Mouse (Mus musculus) liver, adult 2 months (tissue): ENCODE measurements around the gene Rwdd2a. TPM values are rescaled to one million over a fixed set of nuclear protein-coding genes. Genes with fewer than 3 reads are reported as not detected.

Source experiments
- DNase-seq: peaks from one replicate; pipeline ENCODE4 v3.0.0-alpha.2; 2011; ENCODE audit warnings: low read depth, low spot score; ENCODE audit errors: extremely low read depth
- H3K27ac ChIP-seq: fragments of 200-500 bp; replicated peaks from 2 replicates; pipeline ENCODE4 v1.5.1; 2012; ENCODE audit warnings: low read depth, mild to moderate bottlenecking, control low read depth, inconsistent platforms, low read length; ENCODE audit not compliant: insufficient read depth
- H3K27me3 ChIP-seq: fragments of 200-500 bp; 2 replicates; pipeline ENCODE4 v1.6.1; 2012; ENCODE audit warnings: mild to moderate bottlenecking, moderate library complexity, low read length, inconsistent platforms; ENCODE audit not compliant: control insufficient read depth, insufficient read depth
- H3K36me3 ChIP-seq: fragments of 200-500 bp; 2 replicates; pipeline ENCODE4 v1.6.1; 2012; ENCODE audit warnings: low read length, inconsistent platforms; ENCODE audit not compliant: control insufficient read depth, insufficient read depth
- H3K4me1 ChIP-seq: fragments of 200-500 bp; 2 replicates; pipeline ENCODE4 v1.6.1; 2011; ENCODE audit warnings: low read length; ENCODE audit not compliant: control insufficient read depth, insufficient read depth
- H3K4me3 ChIP-seq: fragments of 200-500 bp; 2 replicates; pipeline ENCODE4 v1.5.1; 2011; ENCODE audit warnings: low read depth, mild to moderate bottlenecking, control low read depth, low read length, moderate library complexity; ENCODE audit not compliant: insufficient read depth
- H3K79me2 ChIP-seq: fragments of 200-500 bp; 2 replicates; pipeline ENCODE4 v1.6.1; 2012; ENCODE audit warnings: inconsistent platforms, mild to moderate bottlenecking, low read length, moderate library complexity; ENCODE audit not compliant: control insufficient read depth, insufficient read depth
- H3K9ac ChIP-seq: fragments of 200-500 bp; 2 replicates; pipeline ENCODE4 v1.6.1; 2012; ENCODE audit warnings: low read depth, mild to moderate bottlenecking, control low read depth, inconsistent platforms, low read length
- CTCF ChIP-seq: fragments of 200-500 bp; IDR thresholded peaks from 2 replicates; pipeline ENCODE4 v1.5.1; 2011; ENCODE audit warnings: low read depth, low read length, control low read depth
- POLR2A ChIP-seq: fragments of 200-500 bp; IDR thresholded peaks from 2 replicates; pipeline ENCODE4 v1.6.1; 2011; ENCODE audit warnings: low read length, control low read depth; ENCODE audit not compliant: insufficient read depth; ENCODE audit errors: extremely low read depth
- WGBS: fragments of 180-500 bp; shearing (Covaris S2); methylation state at CpG from one replicate; pipeline ENCODE4 v1.1.7; 2018; 5-methylcytosine and 5-hydroxymethylcytosine counted together
- polyA plus RNA-seq: library from polyadenylated mRNA; depleted of rRNA; stranded (reverse); fragments of >200 nt; gene quantifications from 2 replicates; pipeline ENCODE4 v1.2.3, GENCODE M21; 2012
- total RNA-seq: library from RNA; depleted of rRNA; stranded (reverse); fragments of >200 nt; gene quantifications from 2 replicates; pipeline ENCODE4 v1.2.3, GENCODE M21; 2014

The Rwdd2a gene
- total and polyA plus RNA-seq, 2 experiments = not detected

DNA sequence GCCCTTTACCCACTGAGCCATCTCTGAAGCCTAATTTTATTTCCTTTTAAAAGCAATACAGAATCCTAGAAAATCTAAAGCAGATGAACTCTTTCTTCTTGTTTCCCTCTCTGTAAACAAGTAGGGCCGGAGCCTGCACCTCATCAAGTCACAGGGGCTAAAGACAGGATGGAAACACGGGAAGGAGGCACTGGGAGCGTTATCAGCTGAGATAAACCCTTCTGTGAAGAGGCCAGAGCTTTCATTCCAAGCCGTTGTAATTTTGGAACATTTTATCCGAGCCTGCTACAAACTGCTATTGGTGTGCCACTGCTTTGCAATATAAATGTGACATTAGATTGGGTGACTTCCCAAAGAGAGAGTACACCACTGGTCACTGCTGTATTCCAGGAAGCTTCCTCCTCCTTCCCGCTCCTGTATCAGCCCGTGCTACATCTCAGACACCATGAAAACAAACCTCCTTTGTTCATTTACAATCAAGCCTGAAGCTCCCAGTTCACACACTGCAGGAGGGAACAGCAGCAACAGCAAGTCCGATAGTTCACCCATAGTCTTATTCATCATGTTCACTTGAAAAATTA lies 28.0 kb downstream of the Rwdd2a start:
- H3K27me3 ChIP-seq = no peaks in the 10 kb centered on the region
- no peak overlapping the region for H3K9ac ChIP-seq
- H3K79me2 ChIP-seq = no peaks in the 10 kb centered on the region
- WGBS = 66% methylated on average over 8 of the region's 8 CpGs
- peaks cover 4% of the 10 kb centered on the region; the same call in 1 of the 2 replicates for H3K4me1 ChIP-seq
- no peak overlapping the region for H3K27ac ChIP-seq
- no peak overlapping the region for H3K4me3 ChIP-seq
- DNase-seq = no peak
- TF ChIP-seq POLR2A = no peak
- no peak for TF ChIP-seq CTCF
- peaks cover 58% of the 10 kb centered on the region for H3K36me3 ChIP-seq

DNA sequence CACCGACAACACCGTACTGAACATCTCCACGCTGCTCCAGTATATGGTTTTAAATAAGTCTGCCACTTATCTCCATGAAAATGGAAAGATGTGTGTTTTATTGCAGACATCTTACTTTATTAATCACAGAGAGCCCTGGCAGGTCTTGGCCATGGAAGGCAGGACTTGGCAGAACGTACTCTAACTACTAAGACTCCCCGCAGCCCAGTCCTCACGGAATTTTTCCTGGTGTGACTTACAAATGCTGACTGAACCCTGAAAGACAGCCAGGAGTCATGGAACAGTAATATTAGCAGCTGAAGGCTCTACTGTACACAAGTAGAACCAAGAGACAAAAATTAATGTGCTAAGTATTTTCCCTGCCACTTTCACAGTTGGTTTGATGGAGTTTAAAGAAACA lies 34.0 kb downstream of the Rwdd2a start:
- no peaks in the 10 kb centered on the region for H3K79me2 ChIP-seq
- no peak overlapping the region for H3K4me3 ChIP-seq
- H3K9ac ChIP-seq = no peak overlapping the region
- no peaks in the 10 kb centered on the region for H3K4me1 ChIP-seq
- peaks cover 55% of the 10 kb centered on the region for H3K36me3 ChIP-seq
- TF ChIP-seq POLR2A (no peak), CTCF (no peak)
- no peaks in the 10 kb centered on the region for H3K27me3 ChIP-seq
- 89% methylated on average over 6 of the region's 6 CpGs for WGBS
- no peak overlapping the region for H3K27ac ChIP-seq
- no peak for DNase-seq

DNA sequence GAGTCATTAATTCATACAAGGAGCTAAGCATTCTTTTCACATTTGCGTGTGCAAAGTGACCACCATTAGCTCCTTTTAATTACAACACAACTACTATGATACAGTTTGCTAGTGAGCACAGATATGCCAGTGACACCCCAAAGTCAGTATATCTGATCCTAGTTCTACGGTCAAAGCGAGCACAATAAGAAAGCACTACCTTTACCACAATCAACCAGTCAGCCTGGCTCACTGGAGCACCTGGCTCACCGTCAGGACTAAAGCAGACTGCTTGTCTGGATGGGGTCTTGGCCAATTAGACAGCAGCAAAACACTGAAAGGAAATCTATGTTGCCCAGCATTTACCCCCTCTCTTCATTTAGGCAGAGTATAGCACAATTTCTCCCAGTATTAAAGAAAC lies 40.3 kb downstream of the Rwdd2a start:
- TF ChIP-seq CTCF (no peak), POLR2A (no peak)
- 95% methylated on average over 4 of the region's 4 CpGs for WGBS
- no peaks in the 10 kb centered on the region for H3K79me2 ChIP-seq
- DNase-seq = no peak
- no peak overlapping the region for H3K9ac ChIP-seq
- H3K36me3 ChIP-seq = peaks cover 63% of the 10 kb centered on the region
- H3K4me1 ChIP-seq = no peaks in the 10 kb centered on the region
- no peak overlapping the region for H3K4me3 ChIP-seq
- no peak overlapping the region for H3K27ac ChIP-seq
- no peaks in the 10 kb centered on the region for H3K27me3 ChIP-seq

DNA sequence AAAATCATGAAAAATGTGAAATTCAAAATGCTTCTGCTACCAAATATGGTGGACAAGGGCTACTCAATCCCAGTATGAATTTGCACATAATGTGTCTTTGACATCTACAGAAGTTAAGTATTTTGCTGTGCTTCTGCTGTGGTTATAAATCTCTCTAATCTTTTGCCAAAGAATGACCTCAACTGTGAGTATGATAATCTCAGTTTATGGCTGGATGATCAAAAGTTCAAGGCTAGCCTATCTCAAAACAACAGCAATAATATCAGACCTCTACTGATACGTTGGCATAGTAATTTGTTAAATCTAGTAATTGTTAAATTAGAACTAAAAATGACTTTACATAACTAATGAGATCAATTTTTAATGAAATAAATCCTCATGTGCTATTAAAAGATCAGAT lies 44.0 kb downstream of the Rwdd2a start:
- no peaks in the 10 kb centered on the region for H3K79me2 ChIP-seq
- peaks cover 70% of the 10 kb centered on the region for H3K36me3 ChIP-seq
- H3K27ac ChIP-seq = no peak overlapping the region
- H3K9ac ChIP-seq = no peak overlapping the region
- TF ChIP-seq POLR2A = no peak
- TF ChIP-seq CTCF = no peak
- WGBS = 81% methylated on average over 1 of the region's 1 CpGs
- H3K27me3 ChIP-seq = no peaks in the 10 kb centered on the region
- no peak overlapping the region for H3K4me3 ChIP-seq
- DNase-seq = no peak
- no peaks in the 10 kb centered on the region for H3K4me1 ChIP-seq

DNA sequence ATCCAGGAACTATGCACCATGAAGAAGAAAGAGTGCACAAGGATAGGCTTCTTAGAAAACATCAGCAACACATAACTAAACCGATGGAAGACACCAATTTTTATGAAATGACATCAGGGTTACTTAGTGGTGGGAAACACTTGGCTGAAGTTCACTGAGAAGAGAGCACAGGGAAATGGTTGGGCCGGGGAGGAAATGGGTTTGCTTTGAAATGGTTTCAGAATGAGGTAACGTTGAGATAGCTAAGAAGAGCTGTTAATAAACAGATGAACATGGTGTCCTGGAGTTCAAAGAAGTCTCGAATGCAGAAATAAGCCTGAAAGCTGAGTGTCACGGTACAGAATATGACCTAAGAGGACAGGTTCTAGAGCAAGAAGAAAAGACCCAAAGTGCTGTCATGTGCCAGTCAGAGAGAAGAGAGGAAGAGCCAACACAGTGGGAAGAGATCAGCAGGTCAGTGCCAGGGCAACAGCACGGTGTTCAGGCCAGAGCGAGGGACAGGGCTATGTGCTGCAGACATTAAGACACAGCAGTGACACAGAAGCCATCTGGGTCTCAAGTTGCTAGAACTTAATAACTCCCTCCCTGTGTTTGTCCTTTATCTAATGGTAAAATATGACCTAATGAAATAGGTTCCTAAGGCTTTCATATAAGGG lies 46.2 kb downstream of the Rwdd2a start:
- Histone ChIP-seq H3K4me3 (no peak overlapping the region), H3K4me1 (no peaks in the 10 kb centered on the region), H3K9ac (no peak overlapping the region; the same call in 1 of the 2 replicates), H3K27ac (no peak overlapping the region), H3K27me3 (no peaks in the 10 kb centered on the region), H3K79me2 (no peaks in the 10 kb centered on the region), H3K36me3 (peaks cover 65% of the 10 kb centered on the region)
- 64% methylated on average over 7 of the region's 7 CpGs for WGBS
- TF ChIP-seq CTCF (no peak), POLR2A (no peak)
- DNase-seq = no peak
